Mouse (Mus musculus) E14TG2a.4 (cell line): ENCODE data around the gene Odf3l2.

ENCODE experiments used
- H3K27me3 ChIP-seq: 2 replicates; pipeline ENCODE4 v1.6.1; 2014; ENCODE audit warnings: low read length, control low read depth; ENCODE audit not compliant: insufficient read depth
- H3K36me3 ChIP-seq: 2 replicates; pipeline ENCODE4 v1.6.1; 2014; ENCODE audit warnings: low read length, control low read depth; ENCODE audit not compliant: insufficient read depth
- H3K4me1 ChIP-seq: replicated peaks from 2 replicates; pipeline ENCODE4 v1.6.1; 2014; ENCODE audit warnings: low read depth, low read length, control low read depth
- H3K4me3 ChIP-seq: replicated peaks from 2 replicates; pipeline ENCODE4 v1.5.1; 2014; ENCODE audit warnings: mild to moderate bottlenecking, low read length
- H3K9me3 ChIP-seq: 2 replicates; pipeline ENCODE4 v1.6.1; 2014; ENCODE audit warnings: low read length, control low read depth
- CTCF ChIP-seq: conservative IDR thresholded peaks from 2 replicates; pipeline ENCODE4 v1.5.1; 2014; ENCODE audit warnings: low read length
- NANOG ChIP-seq: IDR thresholded peaks from 2 replicates; pipeline ENCODE4 v1.6.1; 2014; ENCODE audit warnings: borderline replicate concordance, low read length, mixed read lengths
- POU5F1 ChIP-seq: IDR thresholded peaks from 2 replicates; pipeline ENCODE4 v1.6.1; 2014; ENCODE audit warnings: low read length, borderline replicate concordance

Odf3l2 gene

GRCm38 (mm10) chr10:79645711-79646110, at the start of gene Odf3l2:
TSS of gene Odf3l2 (minus strand) at chr10:79645738.
- H3K4me3 ChIP-seq = no peak within 1 kb of the TSS
- no peaks in the 10 kb centered on the region for H3K36me3 ChIP-seq
- H3K27me3 ChIP-seq = no peaks in the 10 kb centered on the region; the same call in 1 of the 2 replicates
- TF ChIP-seq NANOG (no peak), CTCF (no peak), POU5F1 (no peak)
- no peaks in the 10 kb centered on the region for H3K9me3 ChIP-seq
- peaks cover 32% of the 10 kb centered on the region for H3K4me1 ChIP-seq

DNA sequence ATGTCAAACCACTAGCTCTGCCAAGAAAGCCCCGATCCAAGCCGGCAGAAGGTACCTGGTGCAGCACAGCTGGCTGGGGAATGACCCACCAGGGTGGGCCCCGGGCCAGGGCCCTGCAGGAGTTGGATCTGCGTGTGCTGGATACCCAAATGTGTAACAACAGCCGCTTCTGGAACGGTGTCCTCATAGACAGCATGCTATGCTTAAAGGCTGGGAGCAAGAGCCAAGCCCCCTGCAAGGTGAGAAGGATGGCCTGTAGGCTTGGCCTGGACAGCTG, 48.8 kb upstream of the Odf3l2 start:
- Histone ChIP-seq H3K4me1 (peaks cover 34% of the 10 kb centered on the region), H3K36me3 (peaks cover 4% of the 10 kb centered on the region), H3K9me3 (no peaks in the 10 kb centered on the region), H3K27me3 (peaks cover 3% of the 10 kb centered on the region; the same call in 1 of the 2 replicates), H3K4me3 (no peak overlapping the region)
- TF ChIP-seq NANOG (no peak), CTCF (no peak), POU5F1 (no peak)

- H3K27me3 ChIP-seq = peaks cover 3% of the 10 kb centered on the region; the same call in 1 of the 2 replicates
- TF ChIP-seq POU5F1 (no peak), CTCF (no peak), NANOG (no peak)
- peaks cover 10% of the 10 kb centered on the region for H3K36me3 ChIP-seq
- no peaks in the 10 kb centered on the region for H3K9me3 ChIP-seq
- no peak overlapping the region for H3K4me3 ChIP-seq
- peaks cover 36% of the 10 kb centered on the region for H3K4me1 ChIP-seq
Measured at GRCm38 (mm10) chr10:79693580-79694378, 48.2 kb upstream of the Odf3l2 start.

GRCm38 (mm10) chr10:79691986-79692548, 46.5 kb upstream of the Odf3l2 start:
- Histone ChIP-seq H3K4me3 (no peak overlapping the region), H3K9me3 (no peaks in the 10 kb centered on the region), H3K27me3 (peaks cover 3% of the 10 kb centered on the region; the same call in 1 of the 2 replicates), H3K4me1 (peaks cover 52% of the 10 kb centered on the region), H3K36me3 (peaks cover 27% of the 10 kb centered on the region)
- TF ChIP-seq CTCF = peak; percentile 71
- TF ChIP-seq NANOG = no peak

GRCm38 (mm10) chr10:79689178-79689577, 43.6 kb upstream of the Odf3l2 start:
- Histone ChIP-seq H3K27me3 (no peaks in the 10 kb centered on the region), H3K9me3 (no peaks in the 10 kb centered on the region), H3K4me3 (0 out of 2 replicates have a peak overlapping the region, but pooled peaks have one; percentile 13), H3K4me1 (peaks cover 63% of the 10 kb centered on the region), H3K36me3 (peaks cover 56% of the 10 kb centered on the region)
- no peak for TF ChIP-seq POU5F1
- TF ChIP-seq CTCF = no peak
- TF ChIP-seq NANOG = no peak

GRCm38 (mm10) chr10:79688720-79689119, 43.2 kb upstream of the Odf3l2 start, which contains the start of gene Gzmm:
TSS of gene Gzmm (plus strand) at chr10:79689020.
- Histone ChIP-seq H3K4me3 (peak within 1 kb of the TSS; percentile 13; the same call in 1 of the 2 replicates), H3K27me3 (no peaks in the 10 kb centered on the region), H3K36me3 (peaks cover 60% of the 10 kb centered on the region), H3K9me3 (no peaks in the 10 kb centered on the region), H3K4me1 (peaks cover 67% of the 10 kb centered on the region)
- no peak for TF ChIP-seq POU5F1
- TF ChIP-seq NANOG = no peak
- TF ChIP-seq CTCF = no peak

- Histone ChIP-seq H3K4me3 (0 out of 2 replicates have a peak overlapping the region, but pooled peaks have one; percentile 14), H3K9me3 (no peaks in the 10 kb centered on the region), H3K4me1 (peaks cover 67% of the 10 kb centered on the region), H3K36me3 (peaks cover 68% of the 10 kb centered on the region), H3K27me3 (no peaks in the 10 kb centered on the region)
- TF ChIP-seq POU5F1 (no peak), CTCF (no peak), NANOG (no peak)
Measured at GRCm38 (mm10) chr10:79687513-79687912, 42.0 kb upstream of the Odf3l2 start.

DNA sequence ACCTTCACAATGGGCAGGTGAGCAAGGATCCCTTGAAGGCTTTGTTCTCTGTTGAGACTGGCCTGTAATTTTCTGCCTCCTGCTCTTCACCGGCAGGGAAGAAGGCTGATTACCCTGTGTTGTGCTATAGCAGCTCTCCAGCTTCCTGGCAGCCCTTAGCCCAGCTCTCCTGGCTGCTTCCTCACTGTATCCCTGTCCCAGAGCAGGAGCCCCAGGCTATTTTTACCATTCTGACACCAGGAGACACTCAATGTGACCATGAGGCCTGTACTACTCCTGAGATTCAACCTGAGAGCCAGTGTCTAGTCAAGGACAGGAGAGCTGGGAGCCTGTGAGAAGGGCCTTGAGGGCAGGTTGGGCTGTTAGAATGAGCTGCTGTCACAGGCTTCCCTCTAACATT, 41.2 kb upstream of the Odf3l2 start:
- TF ChIP-seq POU5F1 (no peak), CTCF (no peak), NANOG (no peak)
- Histone ChIP-seq H3K4me1 (peaks cover 65% of the 10 kb centered on the region), H3K36me3 (peaks cover 68% of the 10 kb centered on the region), H3K27me3 (no peaks in the 10 kb centered on the region), H3K4me3 (no peak overlapping the region; the same call in 1 of the 2 replicates), H3K9me3 (no peaks in the 10 kb centered on the region)
